8 mouse cellular contexts compared by ENCODE assay signal in the genomic region with DNA sequence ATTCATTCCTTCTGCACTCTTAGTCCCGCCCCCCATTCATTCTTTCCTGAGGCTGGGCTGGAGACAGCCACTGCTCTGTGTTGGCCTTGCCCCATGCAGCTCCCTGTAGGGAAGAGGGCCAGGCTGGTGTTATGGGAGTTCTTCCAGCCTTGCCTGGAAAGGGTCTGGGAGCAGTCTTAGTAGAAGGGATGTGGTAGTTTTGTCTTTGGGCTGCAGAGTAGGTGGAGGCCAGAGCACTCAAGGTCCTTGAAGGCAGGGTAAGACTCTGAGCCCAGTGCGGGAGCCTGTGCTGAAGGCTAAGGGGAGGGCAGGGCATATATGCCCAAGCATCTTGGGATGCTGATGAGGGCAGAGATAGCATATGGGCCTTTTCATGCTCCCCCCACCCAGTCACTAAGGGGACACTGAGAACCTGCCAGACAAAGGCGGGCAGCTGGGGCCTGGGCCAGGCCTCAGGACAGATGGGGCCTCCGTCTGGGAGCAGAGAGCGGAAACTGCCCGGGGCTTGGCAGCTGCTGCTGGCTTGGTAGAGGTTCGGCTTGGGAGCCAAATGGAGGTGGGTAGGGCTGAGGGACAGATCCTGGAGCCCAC. TPM values are rescaled to one million over a fixed set of nuclear protein-coding genes. Genes with fewer than 3 reads are reported as not detected.
DNase-seq lines count a peak whose midpoint lies in the region; ATAC-seq lines count a peak whose summit lies in the region.

No protein-coding gene starts in this region.

- peak; percentile 56; the same call in 1 of the 2 replicates for ATAC-seq in embryonic facial prominence, embryonic 14.5 days (ENCODE audit: low read depth)
- peak; percentile 80 for ATAC-seq in hindbrain, embryonic 11.5 days (ENCODE audit: low FRiP score)

- H3K27me3 ChIP-seq in embryonic facial prominence, embryonic 14.5 days (replicated peaks; ENCODE audit: control insufficient read depth, insufficient read depth, low read length): no peaks in the 10 kb centered on the region
- no peaks in the 10 kb centered on the region for H3K27me3 ChIP-seq in hindbrain, embryonic 11.5 days (ENCODE audit: control insufficient read depth, insufficient read depth, low read length)
- H3K27me3 ChIP-seq in midbrain, embryonic 10.5 days (ENCODE audit: low read depth, poor library complexity, severe bottlenecking): no peaks in the 10 kb centered on the region

- no peak overlapping the region for H3K4me2 ChIP-seq in embryonic facial prominence, embryonic 14.5 days (ENCODE audit: low read depth, low read length)
- no peak overlapping the region for H3K4me2 ChIP-seq in hindbrain, embryonic 11.5 days (replicated peaks; ENCODE audit: low read depth, low read length)

- H3K27ac ChIP-seq in embryonic facial prominence, embryonic 14.5 days (replicated peaks; ENCODE audit: low read depth, low read length): no peak overlapping the region; the same call in 1 of the 2 replicates
- H3K27ac ChIP-seq in hindbrain, embryonic 11.5 days (ENCODE audit: low read depth, low read length): peak overlapping the region; percentile 85
- peak overlapping the region; percentile 81 for H3K27ac ChIP-seq in midbrain, embryonic 10.5 days (replicated peaks)

- no peak overlapping the region for H3K9ac ChIP-seq in embryonic facial prominence, embryonic 14.5 days (ENCODE audit: low read depth, low read length)
- H3K9ac ChIP-seq in hindbrain, embryonic 11.5 days (ENCODE audit: low read depth, low read length): no peak overlapping the region

- peak; percentile 40 for DNase-seq in lung, postnatal 14 days
- DNase-seq in lung, postnatal 36 days: no peak
- DNase-seq in embryonic facial prominence, embryonic 14.5 days (ENCODE audit: low spot score): peak; percentile 71
- peak; percentile 73 for DNase-seq in hindbrain, embryonic 11.5 days (ENCODE audit: low spot score)
- peak; percentile 37 for DNase-seq in midbrain, embryonic 10.5 days (ENCODE audit: low spot score)
- DNase-seq in testis, postnatal 14 days (ENCODE audit: low spot score): peak; percentile 31
- no peak for DNase-seq in urinary bladder, adult 2 months (ENCODE audit: low spot score)
- no peak for DNase-seq in kidney, postnatal 25 days

- peaks cover 21% of the 10 kb centered on the region for H3K4me1 ChIP-seq in embryonic facial prominence, embryonic 14.5 days (ENCODE audit: control insufficient read depth, insufficient read depth, low read length)
- peaks cover 17% of the 10 kb centered on the region for H3K4me1 ChIP-seq in hindbrain, embryonic 11.5 days (replicated peaks; ENCODE audit: control insufficient read depth, insufficient read depth, low read length)
- H3K4me1 ChIP-seq in midbrain, embryonic 10.5 days: peaks cover 78% of the 10 kb centered on the region

- H3K36me3 ChIP-seq in embryonic facial prominence, embryonic 14.5 days (ENCODE audit: control insufficient read depth, insufficient read depth, low read length): no peaks in the 10 kb centered on the region
- H3K36me3 ChIP-seq in hindbrain, embryonic 11.5 days (ENCODE audit: control insufficient read depth, insufficient read depth, low read length): no peaks in the 10 kb centered on the region
- H3K36me3 ChIP-seq in midbrain, embryonic 10.5 days: no peaks in the 10 kb centered on the region

- 52% methylated on average over 7 of the region's 7 CpGs for WGBS in embryonic facial prominence, embryonic 14.5 days
- WGBS in hindbrain, embryonic 11.5 days: 56% methylated on average over 7 of the region's 7 CpGs
- 71% methylated on average over 7 of the region's 7 CpGs for WGBS in midbrain, embryonic 10.5 days

- no peaks in the 10 kb centered on the region for H3K9me3 ChIP-seq in embryonic facial prominence, embryonic 14.5 days (ENCODE audit: control insufficient read depth, low read length)
- H3K9me3 ChIP-seq in hindbrain, embryonic 11.5 days (ENCODE audit: control insufficient read depth, low read length): no peaks in the 10 kb centered on the region
- no peaks in the 10 kb centered on the region for H3K9me3 ChIP-seq in midbrain, embryonic 10.5 days (replicated peaks)

- H3K4me3 ChIP-seq in embryonic facial prominence, embryonic 14.5 days (ENCODE audit: low read depth, low read length): no peak overlapping the region
- no peak overlapping the region for H3K4me3 ChIP-seq in hindbrain, embryonic 11.5 days (ENCODE audit: low read depth, low read length)
- H3K4me3 ChIP-seq in midbrain, embryonic 10.5 days: no peak overlapping the region

RNA-seq across cellular contexts. Expression of gene Sdc3, which starts 12.5 kb away (rescaled TPM):
- 34.7 and 35.7 TPM in 2 replicates for polyA plus RNA-seq in embryonic facial prominence, embryonic 14.5 days (2014; fragmentation: Nextera tagmentation; extraction: Ambion mirVana)
- 12.0 and 15.2 TPM in 2 replicates for polyA plus RNA-seq in hindbrain, embryonic 11.5 days (2014; fragmentation: Nextera tagmentation; extraction: Ambion mirVana)
- 21.3 and 28.5 TPM in 2 replicates for polyA plus RNA-seq in midbrain, embryonic 10.5 days (2016; fragmentation: Nextera tagmentation; extraction: Ambion mirVana)
- polyA plus RNA-seq in urinary bladder, adult 2 months (2012; rRNA removed): 33.3 and 63.7 TPM in 2 replicates

Comparison
In these comparisons a context has a peak if more than half of its experiments do, and no peak if none do; other contexts are left out.
1. DNase-seq: peak in lung, postnatal 14 days (single experiment), embryonic facial prominence, embryonic 14.5 days (single experiment), hindbrain, embryonic 11.5 days (single experiment), midbrain, embryonic 10.5 days (single experiment) and testis, postnatal 14 days (single experiment); none in lung, postnatal 36 days (single experiment), urinary bladder, adult 2 months (single experiment) and kidney, postnatal 25 days (0 of 2).